Mouse (Mus musculus) activated CD4-positive, CD25-positive, alpha-beta regulatory T cell, adult 4 months (primary cell): ENCODE results near the gene Prkce. TPM values are rescaled to one million over a fixed set of nuclear protein-coding genes. Genes with fewer than 3 reads are reported as not detected.

Experiments
- ATAC-seq: one replicate; pipeline ENCODE4 v1.8.0; 2017
- polyA plus RNA-seq, 2 experiments: library from polyadenylated mRNA; unstranded; fragments of 100-300 nt; shearing (Covaris generic); gene quantifications; one replicate each; pipeline ENCODE4 v1.2.1; 2017

The Prkce gene
- polyA plus RNA-seq, 2 experiments from 2014 or later: 2.1 to 2.9 TPM

GRCm38 (mm10) chr17:86527298-86527697 is 359.7 kb downstream of the Prkce start:
- ATAC-seq: no peak

GRCm38 (mm10) chr17:86529003-86529402 is 361.4 kb downstream of the Prkce start:
- no peak for ATAC-seq

- ATAC-seq: no peak
Observed at GRCm38 (mm10) chr17:86529411-86529810, 361.8 kb downstream of the Prkce start.

- no peak for ATAC-seq
Observed at GRCm38 (mm10) chr17:86531231-86531630, 363.6 kb downstream of the Prkce start.

GRCm38 (mm10) chr17:86532783-86533548 is 365.4 kb downstream of the Prkce start:
- no peak for ATAC-seq

GRCm38 (mm10) chr17:86533549-86533851 is 365.9 kb downstream of the Prkce start:
- ATAC-seq: no peak

- no peak for ATAC-seq
Observed at GRCm38 (mm10) chr17:86535096-86535495, 367.5 kb downstream of the Prkce start.

- peak; percentile 78 for ATAC-seq
Observed at GRCm38 (mm10) chr17:86535827-86536656, 368.5 kb downstream of the Prkce start.

GRCm38 (mm10) chr17:86539881-86540430 is 372.4 kb downstream of the Prkce start:
- ATAC-seq: no peak

- ATAC-seq: no peak
Observed at GRCm38 (mm10) chr17:86546529-86546928, 378.9 kb downstream of the Prkce start.

- no peak for ATAC-seq
Observed at GRCm38 (mm10) chr17:86549128-86549527, 381.5 kb downstream of the Prkce start.

- no peak for ATAC-seq
Observed at GRCm38 (mm10) chr17:86551561-86551960, 384.0 kb downstream of the Prkce start.

- no peak for ATAC-seq
Observed at GRCm38 (mm10) chr17:86551995-86552394, 384.4 kb downstream of the Prkce start.

GRCm38 (mm10) chr17:86559206-86559891 is 391.8 kb downstream of the Prkce start:
- no peak for ATAC-seq

GRCm38 (mm10) chr17:86560499-86560898 is 392.9 kb downstream of the Prkce start:
- no peak for ATAC-seq

GRCm38 (mm10) chr17:86570491-86570890 is 402.9 kb downstream of the Prkce start:
- no peak for ATAC-seq

GRCm38 (mm10) chr17:86571266-86571665 is 403.7 kb downstream of the Prkce start:
- no peak for ATAC-seq

- ATAC-seq: no peak
Observed at GRCm38 (mm10) chr17:86572136-86572535, 404.6 kb downstream of the Prkce start.

- no peak for ATAC-seq
Observed at GRCm38 (mm10) chr17:86572576-86572975, 405.0 kb downstream of the Prkce start.

GRCm38 (mm10) chr17:86573596-86574248 is 406.1 kb downstream of the Prkce start:
- no peak for ATAC-seq

GRCm38 (mm10) chr17:86580724-86581123 is 413.1 kb downstream of the Prkce start:
- no peak for ATAC-seq

GRCm38 (mm10) chr17:86582341-86582740 is 414.8 kb downstream of the Prkce start:
- no peak for ATAC-seq

GRCm38 (mm10) chr17:86586441-86586840 is 418.9 kb downstream of the Prkce start:
- ATAC-seq: no peak
